Mouse (Mus musculus): ENCODE measurements around the gene Hspb1.

- TF ChIP-seq CHD2 (IDR thresholded peaks at IDR 0.05; ENCODE audit: low read length), result no peak
- TF ChIP-seq SMC3 (IDR thresholded peaks at IDR 0.05; ENCODE audit: low read depth, low read length), result no peak
- TF ChIP-seq CTCF (conservative IDR thresholded peaks at IDR 0.05 in 1 of 2, IDR thresholded peaks at IDR 0.05 in 1 of 2; ENCODE audit: low read depth in 2 of 2, low read length in 2 of 2), result no peak
Measured at GRCm38 (mm10) chr5:135908185-135908584, 20.5 kb downstream of the Hspb1 start.

Measured in CH12.LX (cell line).